ENCODE assay signal across 12 mouse cellular contexts in the genomic region with DNA sequence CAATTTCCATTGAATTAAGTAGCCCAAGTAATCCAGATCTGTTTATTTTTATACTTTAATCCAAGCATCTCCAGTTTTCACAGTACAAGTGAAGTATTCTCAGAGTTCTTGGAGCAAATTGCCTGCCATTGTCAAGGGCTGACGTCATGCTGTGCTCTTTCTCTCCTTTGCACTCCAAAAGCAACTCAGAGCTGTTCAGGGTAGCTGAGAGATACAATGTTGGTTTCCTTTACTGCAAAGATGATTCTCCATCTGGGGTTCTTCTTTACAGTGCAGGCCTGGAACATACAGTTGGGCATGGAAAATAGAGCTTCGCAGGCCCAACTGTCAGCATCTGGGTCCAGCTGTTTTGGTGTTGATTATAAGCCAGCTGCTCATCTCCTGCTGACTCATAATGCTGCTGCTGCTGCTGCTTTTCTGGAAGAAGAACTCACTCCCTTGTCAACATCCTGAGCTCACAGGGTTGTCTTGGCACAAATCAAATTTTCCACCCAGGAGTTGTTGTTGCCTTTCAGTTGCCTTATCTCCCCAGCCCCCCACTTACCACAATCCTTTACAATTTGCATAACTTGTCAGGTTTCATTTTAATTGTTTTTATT.
DNase-seq lines count a peak whose midpoint lies in the region; ATAC-seq lines count a peak whose summit lies in the region.
"Had no signal": no experiment of that assay in that cellular context is flagged by ENCODE, and none has a peak within 500 bp of the region (broad histone marks: within the 10 kb centered on the region; RNA-seq: fewer than 3 reads in every experiment).

No protein-coding gene starts in this region.

- no peak overlapping the region for H3K27ac ChIP-seq in hindbrain, embryonic 16.5 days (ENCODE audit: low read depth, low read length)
- H3K27ac ChIP-seq in hindbrain, embryonic 12.5 days, result no peak overlapping the region
- H3K27ac ChIP-seq: embryonic facial prominence, embryonic 12.5 days; hindbrain, embryonic 15.5 days; macrophage; neural tube, embryonic 13.5 days had no signal

- H3K27me3 ChIP-seq in hindbrain, embryonic 16.5 days (replicated peaks; ENCODE audit: control insufficient read depth, insufficient read depth, low read length), result no peaks in the 10 kb centered on the region
- H3K27me3 ChIP-seq in hindbrain, embryonic 12.5 days, result no peaks in the 10 kb centered on the region
- H3K27me3 ChIP-seq: embryonic facial prominence, embryonic 12.5 days; hindbrain, embryonic 15.5 days; neural tube, embryonic 13.5 days had no signal

- H3K36me3 ChIP-seq in hindbrain, embryonic 16.5 days (ENCODE audit: control insufficient read depth, insufficient read depth, low read length), result no peaks in the 10 kb centered on the region
- H3K36me3 ChIP-seq in hindbrain, embryonic 12.5 days, result no peaks in the 10 kb centered on the region
- H3K36me3 ChIP-seq: embryonic facial prominence, embryonic 12.5 days; G1E; hindbrain, embryonic 15.5 days; neural tube, embryonic 13.5 days had no signal

- H3K9ac ChIP-seq in hindbrain, embryonic 16.5 days (ENCODE audit: low read depth, low read length), result no peak overlapping the region
- no peak overlapping the region for H3K9ac ChIP-seq in hindbrain, embryonic 12.5 days
- H3K9ac ChIP-seq: embryonic facial prominence, embryonic 12.5 days; hindbrain, embryonic 15.5 days; neural tube, embryonic 13.5 days had no signal

- WGBS in hindbrain, embryonic 16.5 days, result 29% methylated on average over 2 of the region's 2 CpGs
- WGBS in hindbrain, embryonic 12.5 days, result 23% methylated on average over 2 of the region's 2 CpGs

- H3K4me2 ChIP-seq in hindbrain, embryonic 16.5 days (ENCODE audit: low read length), result no peak overlapping the region
- H3K4me2 ChIP-seq in hindbrain, embryonic 12.5 days (replicated peaks), result no peak overlapping the region
- H3K4me2 ChIP-seq: embryonic facial prominence, embryonic 12.5 days; hindbrain, embryonic 15.5 days; neural tube, embryonic 13.5 days had no signal

- H3K4me3 ChIP-seq in hindbrain, embryonic 16.5 days (ENCODE audit: low read length), result no peak overlapping the region
- no peak overlapping the region for H3K4me3 ChIP-seq in hindbrain, embryonic 12.5 days
- H3K4me3 ChIP-seq: embryonic facial prominence, embryonic 12.5 days; hindbrain, embryonic 15.5 days; neural tube, embryonic 13.5 days had no signal

- peak; percentile 8 for DNase-seq in right cerebral cortex, adult 18-20 months
- DNase-seq in right cerebral cortex, postnatal 14 days, result no peak
- peak; percentile 10 to 16 for DNase-seq in frontal cortex, postnatal 36 days (ENCODE audit: low spot score in 2 of 2)
- peak; percentile 34 for DNase-seq in telencephalon, adult 2 months (ENCODE audit: low read depth, low spot score)

- peak; percentile 64; the same call in 1 of the 2 replicates for ATAC-seq in hindbrain, embryonic 16.5 days
- no peak for ATAC-seq in hindbrain, embryonic 12.5 days (ENCODE audit: low FRiP score)
- ATAC-seq in activated CD4-positive, CD25-positive, alpha-beta regulatory T cell, adult 4 months, result no peak

- H3K9me3 ChIP-seq in hindbrain, embryonic 16.5 days (ENCODE audit: control insufficient read depth, low read length), result no peaks in the 10 kb centered on the region
- H3K9me3 ChIP-seq in hindbrain, embryonic 12.5 days (replicated peaks), result no peaks in the 10 kb centered on the region
- H3K9me3 ChIP-seq: embryonic facial prominence, embryonic 12.5 days; hindbrain, embryonic 15.5 days; neural tube, embryonic 13.5 days had no signal

- H3K4me1 ChIP-seq in hindbrain, embryonic 16.5 days (ENCODE audit: control insufficient read depth, insufficient read depth, low read depth, low read length), result no peaks in the 10 kb centered on the region
- no peaks in the 10 kb centered on the region for H3K4me1 ChIP-seq in hindbrain, embryonic 12.5 days
- H3K4me1 ChIP-seq: embryonic facial prominence, embryonic 12.5 days; neural tube, embryonic 13.5 days had no signal
